Comparison of ENCODE assay signal across 8 mouse cellular contexts in genomic region chr5:88933946-88934345, GRCm38 (mm10). TPM values are rescaled to one million over a fixed set of nuclear protein-coding genes. Genes with fewer than 3 reads are reported as not detected.
DNase-seq lines count a peak whose midpoint lies in the region; ATAC-seq and TF ChIP-seq lines count a peak whose summit lies in the region.

No protein-coding gene starts in this region.

- peak overlapping the region; percentile 34 for H3K4me2 ChIP-seq in forebrain, postnatal 0 days (ENCODE audit: low read depth)
- 0 out of 2 replicates have a peak overlapping the region, but pooled peaks have one; percentile 9 for H3K4me2 ChIP-seq in intestine, embryonic 14.5 days (ENCODE audit: low read length)

- peak; percentile 45 for DNase-seq in layer of hippocampus, adult 11-12 months (ENCODE audit: low spot score)
- no peak for DNase-seq in layer of hippocampus, postnatal 25 days (ENCODE audit: extremely low spot score in 1 of 2, low spot score in 1 of 2)
- peak; percentile 16 for DNase-seq in forebrain, postnatal 0 days
- DNase-seq in intestine, embryonic 14.5 days (ENCODE audit: low spot score): no peak
- peak; percentile 69 to 83 for DNase-seq in right cerebral cortex, adult 2 months (ENCODE audit: low spot score in 2 of 2)
- DNase-seq in adrenal gland, postnatal 14 days: no peak
- no peak for DNase-seq in urinary bladder, adult 18-20 months (ENCODE audit: low spot score in 2 of 2)
- DNase-seq in lung, postnatal 4 days: no peak

- peak; percentile 20; the same call in 1 of the 2 replicates for ATAC-seq in forebrain, postnatal 0 days
- no peak for ATAC-seq in intestine, embryonic 14.5 days (replicated peaks; ENCODE audit: low FRiP score, low TSS enrichment, low read depth)

- no peak overlapping the region for H3K9ac ChIP-seq in forebrain, postnatal 0 days
- no peak overlapping the region for H3K9ac ChIP-seq in intestine, embryonic 14.5 days (ENCODE audit: low read length)

- H3K4me3 ChIP-seq in forebrain, postnatal 0 days (ENCODE audit: low read depth, low read length): no peak overlapping the region
- H3K4me3 ChIP-seq in intestine, embryonic 14.5 days (ENCODE audit: low read depth, low read length): no peak overlapping the region

- no peak for TF ChIP-seq CTCF in forebrain, postnatal 0 days (IDR thresholded peaks at IDR 0.05; ENCODE audit: low read depth)

- WGBS in forebrain, postnatal 0 days: 50% methylated on average over 14 of the region's 14 CpGs
- WGBS in intestine, embryonic 14.5 days: 71% methylated on average over 14 of the region's 14 CpGs

- H3K4me1 ChIP-seq in forebrain, postnatal 0 days (ENCODE audit: insufficient read depth): peaks cover 26% of the 10 kb centered on the region
- H3K4me1 ChIP-seq in intestine, embryonic 14.5 days (replicated peaks; ENCODE audit: control insufficient read depth, insufficient read depth, low read length): peaks cover 21% of the 10 kb centered on the region

- no peaks in the 10 kb centered on the region for H3K36me3 ChIP-seq in forebrain, postnatal 0 days (ENCODE audit: insufficient read depth)
- no peaks in the 10 kb centered on the region for H3K36me3 ChIP-seq in intestine, embryonic 14.5 days (ENCODE audit: control insufficient read depth, insufficient read depth, low read length)

- no peaks in the 10 kb centered on the region for H3K9me3 ChIP-seq in forebrain, postnatal 0 days (ENCODE audit: low read length)
- no peaks in the 10 kb centered on the region for H3K9me3 ChIP-seq in intestine, embryonic 14.5 days (ENCODE audit: control insufficient read depth, low read length)

- no peaks in the 10 kb centered on the region for H3K27me3 ChIP-seq in forebrain, postnatal 0 days (ENCODE audit: insufficient read depth, low read length)
- H3K27me3 ChIP-seq in intestine, embryonic 14.5 days (replicated peaks; ENCODE audit: control insufficient read depth, insufficient read depth, low read length): no peaks in the 10 kb centered on the region

- H3K27ac ChIP-seq in forebrain, postnatal 0 days (ENCODE audit: low read depth, low read length): no peak overlapping the region
- no peak overlapping the region for H3K27ac ChIP-seq in intestine, embryonic 14.5 days (ENCODE audit: low read depth)

RNA-seq across cellular contexts. Expression of gene Slc4a4, which starts 47.3 kb away (rescaled TPM):
- 100 to 1,000 TPM; 139 to 170 TPM for total RNA-seq in layer of hippocampus, postnatal 25 days (2021)
- total RNA-seq in forebrain, postnatal 0 days (2014; rRNA removed): 24.5 and 34.7 TPM in 2 replicates
- 3.7 and 11.8 TPM in 2 replicates for polyA plus RNA-seq in forebrain, postnatal 0 days (2015; fragmentation: Nextera tagmentation; extraction: Ambion mirVana)
- 4.0 and 5.9 TPM in 2 replicates for polyA plus RNA-seq in intestine, embryonic 14.5 days (2014; fragmentation: Nextera tagmentation; extraction: Ambion mirVana)
- total RNA-seq in adrenal gland, postnatal 14 days (2021): 89.7 and 101 TPM in 2 replicates

Comparison
In these comparisons a context has a peak if more than half of its experiments do, and no peak if none do; other contexts are left out.
1. DNase-seq: peak in layer of hippocampus, adult 11-12 months (single experiment), forebrain, postnatal 0 days (single experiment) and right cerebral cortex, adult 2 months (2 of 2); none in layer of hippocampus, postnatal 25 days (0 of 2), intestine, embryonic 14.5 days (single experiment), adrenal gland, postnatal 14 days (single experiment), urinary bladder, adult 18-20 months (0 of 2) and lung, postnatal 4 days (0 of 2).